Mouse (Mus musculus): Measurements from ENCODE around the gene Btbd11. TPM values are rescaled to one million over a fixed set of nuclear protein-coding genes. Genes with fewer than 3 reads are reported as not detected.

Btbd11 gene
- total and polyA plus RNA-seq, 2 experiments, result 0.55 to 0.92 TPM

- H3K4me3 ChIP-seq (ENCODE audit: insufficient read depth, low read depth, low read length), result no peak overlapping the region
- no peak overlapping the region for H3K9ac ChIP-seq (ENCODE audit: low read depth, low read length)
These were observed 174.8 kb downstream of the Btbd11 start for GRCm38 (mm10) chr10:85561418-85561817.

GRCm38 (mm10) chr10:85571456-85571855 lies 184.8 kb downstream of the Btbd11 start:
- no peak overlapping the region for H3K9ac ChIP-seq (ENCODE audit: low read depth, low read length)
- no peaks in the 10 kb centered on the region for H3K4me1 ChIP-seq (ENCODE audit: control insufficient read depth, insufficient read depth, low read length)
- TF ChIP-seq CTCF (IDR thresholded peaks at IDR 0.05; ENCODE audit: low read depth, low read length) (no peak), POLR2A (IDR thresholded peaks at IDR 0.05; ENCODE audit: extremely low read depth, insufficient read depth, low read length) (no peak)
- no peak for DNase-seq (ENCODE audit: extremely low read depth, low read depth, low spot score)
- H3K4me3 ChIP-seq (ENCODE audit: insufficient read depth, low read depth, low read length), result no peak overlapping the region
- H3K79me2 ChIP-seq (ENCODE audit: control insufficient read depth, insufficient read depth, low read length), result no peaks in the 10 kb centered on the region
- no peaks in the 10 kb centered on the region for H3K27me3 ChIP-seq (ENCODE audit: control insufficient read depth, insufficient read depth, low read length)
- 80% methylated on average over 5 of the region's 5 CpGs for whole genome bisulfite sequencing
- H3K36me3 ChIP-seq (ENCODE audit: control insufficient read depth, insufficient read depth, low read length), result no peaks in the 10 kb centered on the region
- no peak overlapping the region for H3K27ac ChIP-seq (replicated peaks; ENCODE audit: insufficient read depth, low read depth, low read length)

More at GRCm38 (mm10) chr10:85561418-85561817, 174.8 kb downstream of the Btbd11 start:
- Histone ChIP-seq H3K27me3 (ENCODE audit: control insufficient read depth, insufficient read depth, low read length) (no peaks in the 10 kb centered on the region), H3K27ac (replicated peaks; ENCODE audit: insufficient read depth, low read depth, low read length) (no peak overlapping the region), H3K36me3 (ENCODE audit: control insufficient read depth, insufficient read depth, low read length) (no peaks in the 10 kb centered on the region), H3K4me1 (ENCODE audit: control insufficient read depth, insufficient read depth, low read length) (no peaks in the 10 kb centered on the region), H3K79me2 (ENCODE audit: control insufficient read depth, insufficient read depth, low read length) (no peaks in the 10 kb centered on the region)
- DNase-seq (ENCODE audit: extremely low read depth, low read depth, low spot score), result no peak
- WGBS, result 88% methylated on average over 14 of the region's 14 CpGs
- TF ChIP-seq POLR2A (IDR thresholded peaks at IDR 0.05; ENCODE audit: extremely low read depth, insufficient read depth, low read length), result no peak
- TF ChIP-seq CTCF (IDR thresholded peaks at IDR 0.05; ENCODE audit: low read depth, low read length), result no peak

GRCm38 (mm10) chr10:85572571-85572970 lies 186.0 kb downstream of the Btbd11 start:
- no peaks in the 10 kb centered on the region for H3K79me2 ChIP-seq (ENCODE audit: control insufficient read depth, insufficient read depth, low read length)
- DNase-seq (ENCODE audit: extremely low read depth, low read depth, low spot score), result no peak
- no peak overlapping the region for H3K4me3 ChIP-seq (ENCODE audit: insufficient read depth, low read depth, low read length)
- H3K36me3 ChIP-seq (ENCODE audit: control insufficient read depth, insufficient read depth, low read length), result no peaks in the 10 kb centered on the region
- 85% methylated on average over 7 of the region's 7 CpGs for WGBS
- no peak overlapping the region for H3K27ac ChIP-seq (replicated peaks; ENCODE audit: insufficient read depth, low read depth, low read length)
- H3K27me3 ChIP-seq (ENCODE audit: control insufficient read depth, insufficient read depth, low read length), result no peaks in the 10 kb centered on the region
- no peak overlapping the region for H3K9ac ChIP-seq (ENCODE audit: low read depth, low read length)
- TF ChIP-seq POLR2A (IDR thresholded peaks at IDR 0.05; ENCODE audit: extremely low read depth, insufficient read depth, low read length) (no peak), CTCF (IDR thresholded peaks at IDR 0.05; ENCODE audit: low read depth, low read length) (no peak)
- no peaks in the 10 kb centered on the region for H3K4me1 ChIP-seq (ENCODE audit: control insufficient read depth, insufficient read depth, low read length)

GRCm38 (mm10) chr10:85577891-85578420 lies 191.3 kb downstream of the Btbd11 start:
- WGBS, result 88% methylated on average over 6 of the region's 6 CpGs

GRCm38 (mm10) chr10:85578571-85579465 lies 192.2 kb downstream of the Btbd11 start:
- no peak overlapping the region for H3K9ac ChIP-seq (ENCODE audit: low read depth, low read length)
- H3K36me3 ChIP-seq (ENCODE audit: control insufficient read depth, insufficient read depth, low read length), result no peaks in the 10 kb centered on the region
- no peak for TF ChIP-seq CTCF (IDR thresholded peaks at IDR 0.05; ENCODE audit: low read depth, low read length)
- no peak for TF ChIP-seq POLR2A (IDR thresholded peaks at IDR 0.05; ENCODE audit: extremely low read depth, insufficient read depth, low read length)
- 91% methylated on average over 13 of the region's 13 CpGs for WGBS
- no peaks in the 10 kb centered on the region for H3K27me3 ChIP-seq (ENCODE audit: control insufficient read depth, insufficient read depth, low read length)
- no peak for DNase-seq (ENCODE audit: extremely low read depth, low read depth, low spot score)
- H3K27ac ChIP-seq (replicated peaks; ENCODE audit: insufficient read depth, low read depth, low read length), result no peak overlapping the region
- H3K79me2 ChIP-seq (ENCODE audit: control insufficient read depth, insufficient read depth, low read length), result no peaks in the 10 kb centered on the region
- H3K4me1 ChIP-seq (ENCODE audit: control insufficient read depth, insufficient read depth, low read length), result no peaks in the 10 kb centered on the region
- H3K4me3 ChIP-seq (ENCODE audit: insufficient read depth, low read depth, low read length), result no peak overlapping the region

More at GRCm38 (mm10) chr10:85577891-85578420, 191.3 kb downstream of the Btbd11 start:
- no peak for DNase-seq (ENCODE audit: extremely low read depth, low read depth, low spot score)
- H3K36me3 ChIP-seq (ENCODE audit: control insufficient read depth, insufficient read depth, low read length), result no peaks in the 10 kb centered on the region
- H3K4me3 ChIP-seq (ENCODE audit: insufficient read depth, low read depth, low read length), result no peak overlapping the region
- no peaks in the 10 kb centered on the region for H3K27me3 ChIP-seq (ENCODE audit: control insufficient read depth, insufficient read depth, low read length)
- no peak for TF ChIP-seq POLR2A (IDR thresholded peaks at IDR 0.05; ENCODE audit: extremely low read depth, insufficient read depth, low read length)
- TF ChIP-seq CTCF (IDR thresholded peaks at IDR 0.05; ENCODE audit: low read depth, low read length), result no peak
- H3K9ac ChIP-seq (ENCODE audit: low read depth, low read length), result no peak overlapping the region
- no peak overlapping the region for H3K27ac ChIP-seq (replicated peaks; ENCODE audit: insufficient read depth, low read depth, low read length)
- no peaks in the 10 kb centered on the region for H3K4me1 ChIP-seq (ENCODE audit: control insufficient read depth, insufficient read depth, low read length)
- no peaks in the 10 kb centered on the region for H3K79me2 ChIP-seq (ENCODE audit: control insufficient read depth, insufficient read depth, low read length)

- no peaks in the 10 kb centered on the region for H3K27me3 ChIP-seq (ENCODE audit: control insufficient read depth, insufficient read depth, low read length)
- no peak overlapping the region for H3K4me3 ChIP-seq (ENCODE audit: insufficient read depth, low read depth, low read length)
- peaks cover 5% of the 10 kb centered on the region for H3K4me1 ChIP-seq (ENCODE audit: control insufficient read depth, insufficient read depth, low read length)
- H3K36me3 ChIP-seq (ENCODE audit: control insufficient read depth, insufficient read depth, low read length), result no peaks in the 10 kb centered on the region
- no peak overlapping the region for H3K27ac ChIP-seq (replicated peaks; ENCODE audit: insufficient read depth, low read depth, low read length)
- H3K79me2 ChIP-seq (ENCODE audit: control insufficient read depth, insufficient read depth, low read length), result no peaks in the 10 kb centered on the region
- 85% methylated on average over 3 of the region's 3 CpGs for WGBS
- TF ChIP-seq POLR2A (IDR thresholded peaks at IDR 0.05; ENCODE audit: extremely low read depth, insufficient read depth, low read length) (no peak), CTCF (IDR thresholded peaks at IDR 0.05; ENCODE audit: low read depth, low read length) (no peak)
- H3K9ac ChIP-seq (ENCODE audit: low read depth, low read length), result no peak overlapping the region
- DNase-seq (ENCODE audit: extremely low read depth, low read depth, low spot score), result no peak
These were observed 201.1 kb downstream of the Btbd11 start for GRCm38 (mm10) chr10:85587758-85588157.

Data from liver, adult 2 months (tissue).